Mouse (Mus musculus) intestine, postnatal 0 days (tissue): Measurements from ENCODE around the gene Tns1. TPM values are rescaled to one million over a fixed set of nuclear protein-coding genes. Genes with fewer than 3 reads are reported as not detected.

Experiments used
- ATAC-seq: fragments of 200-750 bp; cut with Nextera tagmentation; 2 replicates; pipeline ENCODE4 v1.8.0; 2017; ENCODE audit warnings: mild to moderate bottlenecking, moderate TSS enrichment, moderate library complexity
- H3K27ac ChIP-seq: fragments of 300-500 bp; sonication (generic); 2 replicates; pipeline ENCODE4 v1.5.1; 2014; ENCODE audit warnings: mild to moderate bottlenecking, low read depth, low read length, moderate library complexity
- H3K27me3 ChIP-seq: fragments of 300-500 bp; sonication (generic); replicated peaks from 2 replicates; pipeline ENCODE4 v1.6.1; 2014; ENCODE audit warnings: low read length, mixed read lengths; ENCODE audit not compliant: control insufficient read depth, insufficient read depth
- H3K36me3 ChIP-seq: fragments of 300-500 bp; sonication (generic); 2 replicates; pipeline ENCODE4 v1.6.1; 2014; ENCODE audit warnings: mild to moderate bottlenecking, moderate library complexity; ENCODE audit not compliant: control insufficient read depth, insufficient read depth
- H3K4me1 ChIP-seq: fragments of 300-500 bp; sonication (generic); replicated peaks from 2 replicates; pipeline ENCODE4 v1.6.1; 2014; ENCODE audit warnings: antibody characterized with exemption, low read length, mixed read lengths; ENCODE audit not compliant: control insufficient read depth, insufficient read depth
- H3K4me2 ChIP-seq: fragments of 300-500 bp; sonication (generic); replicated peaks from 2 replicates; pipeline ENCODE4 v1.6.1; 2014; ENCODE audit warnings: low read depth, mild to moderate bottlenecking, moderate library complexity
- H3K4me3 ChIP-seq: fragments of 300-500 bp; sonication (generic); 2 replicates; pipeline ENCODE4 v1.5.1; 2014; ENCODE audit warnings: low read depth, low read length
- H3K9ac ChIP-seq: fragments of 300-500 bp; sonication (generic); 2 replicates; pipeline ENCODE4 v1.6.1; 2014; ENCODE audit warnings: mild to moderate bottlenecking, low read depth, low read length
- H3K9me3 ChIP-seq: fragments of 300-500 bp; sonication (generic); 2 replicates; pipeline ENCODE4 v1.6.1; 2016; ENCODE audit warnings: mixed run types; ENCODE audit not compliant: control insufficient read depth
- CTCF ChIP-seq: sonication (generic); IDR thresholded peaks from 2 replicates; pipeline ENCODE4 v1.5.1; 2016; ENCODE audit warnings: low read depth, mild to moderate bottlenecking, control low read depth, antibody characterized with exemption, moderate library complexity
- WGBS: fragments of 180-500 bp; shearing (Covaris S2); extraction: QIAGEN DNeasy Blood & Tissue Kit; methylation state at CpG from one replicate; pipeline ENCODE4 v1.1.7; 2014; 5-methylcytosine and 5-hydroxymethylcytosine counted together
- polyA plus RNA-seq: library from polyadenylated mRNA; unstranded; fragments of >200 nt; fragmentation: Nextera tagmentation; extraction: Ambion mirVana; gene quantifications from 2 replicates; pipeline ENCODE4 v1.2.1, GENCODE M21; 2015

Gene Tns1
- polyA plus RNA-seq, 1 experiment from 2014 or later: 21.5 TPM

GRCm38 (mm10) chr1:74022536-74022935, 101.7 kb downstream of the Tns1 start:
- no peaks in the 10 kb centered on the region for H3K36me3 ChIP-seq
- H3K4me3 ChIP-seq: no peak overlapping the region
- no peaks in the 10 kb centered on the region for H3K9me3 ChIP-seq
- no peak overlapping the region for H3K9ac ChIP-seq
- 75% methylated on average over 5 of the region's 5 CpGs for WGBS
- TF ChIP-seq CTCF: no peak
- no peak for ATAC-seq
- peaks cover 8% of the 10 kb centered on the region for H3K4me1 ChIP-seq
- H3K4me2 ChIP-seq: no peak overlapping the region
- no peak overlapping the region for H3K27ac ChIP-seq
- no peaks in the 10 kb centered on the region for H3K27me3 ChIP-seq

- no peak overlapping the region for H3K4me2 ChIP-seq
- no peak for ATAC-seq
- 60% methylated on average over 6 of the region's 6 CpGs for WGBS
- TF ChIP-seq CTCF: no peak
- no peaks in the 10 kb centered on the region for H3K27me3 ChIP-seq
- H3K4me3 ChIP-seq: no peak overlapping the region
- no peak overlapping the region for H3K27ac ChIP-seq
- no peak overlapping the region for H3K9ac ChIP-seq
- peaks cover under 1% of the 10 kb centered on the region for H3K4me1 ChIP-seq
- no peaks in the 10 kb centered on the region for H3K9me3 ChIP-seq
- H3K36me3 ChIP-seq: no peaks in the 10 kb centered on the region
These were observed 104.0 kb downstream of the Tns1 start for GRCm38 (mm10) chr1:74020235-74020634.

GRCm38 (mm10) chr1:74017399-74018172, 106.7 kb downstream of the Tns1 start:
- ATAC-seq: no peak
- no peak overlapping the region for H3K27ac ChIP-seq
- WGBS: 82% methylated on average over 9 of the region's 9 CpGs
- no peaks in the 10 kb centered on the region for H3K9me3 ChIP-seq
- TF ChIP-seq CTCF: no peak
- H3K4me3 ChIP-seq: no peak overlapping the region
- no peaks in the 10 kb centered on the region; the same call in 1 of the 2 replicates for H3K36me3 ChIP-seq
- H3K4me1 ChIP-seq: no peaks in the 10 kb centered on the region; the same call in 1 of the 2 replicates
- no peaks in the 10 kb centered on the region for H3K27me3 ChIP-seq
- H3K4me2 ChIP-seq: no peak overlapping the region
- H3K9ac ChIP-seq: no peak overlapping the region

- H3K27ac ChIP-seq: no peak overlapping the region
- H3K36me3 ChIP-seq: no peaks in the 10 kb centered on the region; the same call in 1 of the 2 replicates
- no peak overlapping the region for H3K4me3 ChIP-seq
- no peak overlapping the region for H3K9ac ChIP-seq
- H3K27me3 ChIP-seq: no peaks in the 10 kb centered on the region
- no peaks in the 10 kb centered on the region for H3K9me3 ChIP-seq
- no peak for ATAC-seq
- H3K4me1 ChIP-seq: no peaks in the 10 kb centered on the region; the same call in 1 of the 2 replicates
- H3K4me2 ChIP-seq: no peak overlapping the region
- WGBS: 71% methylated on average over 5 of the region's 5 CpGs
- no peak for TF ChIP-seq CTCF
These were observed 107.6 kb downstream of the Tns1 start for GRCm38 (mm10) chr1:74016618-74017017.

- no peak for TF ChIP-seq CTCF
- Histone ChIP-seq H3K27ac (no peak overlapping the region), H3K36me3 (no peaks in the 10 kb centered on the region; the same call in 1 of the 2 replicates), H3K4me1 (no peaks in the 10 kb centered on the region; the same call in 1 of the 2 replicates), H3K4me2 (no peak overlapping the region), H3K9me3 (0 out of 2 replicates have a peak, but pooled peaks cover 2% of the 10 kb centered on the region), H3K27me3 (no peaks in the 10 kb centered on the region), H3K4me3 (no peak overlapping the region), H3K9ac (no peak overlapping the region)
- 61% methylated on average over 8 of the region's 8 CpGs for WGBS
- no peak for ATAC-seq
These were observed 108.6 kb downstream of the Tns1 start for GRCm38 (mm10) chr1:74015513-74016234.
